Mouse (Mus musculus): ENCODE results near the gene Smug1.

Gene Smug1

DNA sequence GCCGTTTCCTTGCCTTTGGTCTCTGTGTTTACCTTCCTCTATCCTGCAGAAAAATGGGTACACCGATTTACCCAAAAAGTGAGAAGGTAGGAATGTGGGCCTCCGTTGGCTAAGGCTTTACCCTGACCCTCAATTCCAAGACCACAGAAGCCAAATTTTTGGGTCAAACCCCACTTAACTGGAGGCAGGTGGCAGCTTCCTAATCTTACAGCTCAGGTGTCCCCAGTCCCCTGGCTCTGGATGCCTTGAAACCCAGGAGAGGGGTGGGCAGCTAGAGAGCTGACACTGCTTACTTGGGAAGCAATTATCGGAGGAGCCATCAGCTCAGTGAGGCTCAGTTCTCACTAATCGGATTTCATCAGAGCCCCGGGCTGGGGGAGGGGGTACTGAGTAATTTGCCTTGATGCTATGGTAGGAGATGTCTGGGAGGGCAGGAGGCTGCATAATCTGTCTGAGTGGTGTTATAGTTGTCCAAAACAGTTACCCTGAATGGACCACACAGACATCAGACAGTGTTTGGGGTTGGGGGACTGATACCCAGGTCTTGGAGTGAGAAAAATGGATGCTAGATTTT lies at the start of gene Smug1:
Gene Smug1 (minus strand): TSS at position 51 of the 574 bp plus-strand sequence.
- DNase-seq: no peak

DNA sequence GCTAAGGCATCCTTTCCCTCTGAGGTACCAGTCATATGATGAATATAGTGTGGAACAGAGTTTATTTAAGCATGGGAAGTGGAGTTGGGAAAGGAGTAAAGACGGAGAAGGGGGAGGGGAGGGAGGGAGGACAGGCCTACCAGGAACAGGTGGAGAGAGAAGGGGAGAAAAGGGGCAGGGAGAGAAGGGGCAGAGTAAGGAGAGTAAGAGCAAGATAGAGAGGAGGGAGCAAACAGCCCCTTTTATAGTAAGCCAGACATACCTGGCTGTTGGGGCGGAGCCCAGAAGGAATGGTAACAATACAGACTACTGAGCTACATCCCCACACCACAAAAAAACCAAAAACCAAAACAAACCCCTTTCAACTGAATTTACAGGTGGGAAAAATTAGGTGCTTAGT lies 49.2 kb upstream of the Smug1 start:
- DNase-seq: no peak

DNA sequence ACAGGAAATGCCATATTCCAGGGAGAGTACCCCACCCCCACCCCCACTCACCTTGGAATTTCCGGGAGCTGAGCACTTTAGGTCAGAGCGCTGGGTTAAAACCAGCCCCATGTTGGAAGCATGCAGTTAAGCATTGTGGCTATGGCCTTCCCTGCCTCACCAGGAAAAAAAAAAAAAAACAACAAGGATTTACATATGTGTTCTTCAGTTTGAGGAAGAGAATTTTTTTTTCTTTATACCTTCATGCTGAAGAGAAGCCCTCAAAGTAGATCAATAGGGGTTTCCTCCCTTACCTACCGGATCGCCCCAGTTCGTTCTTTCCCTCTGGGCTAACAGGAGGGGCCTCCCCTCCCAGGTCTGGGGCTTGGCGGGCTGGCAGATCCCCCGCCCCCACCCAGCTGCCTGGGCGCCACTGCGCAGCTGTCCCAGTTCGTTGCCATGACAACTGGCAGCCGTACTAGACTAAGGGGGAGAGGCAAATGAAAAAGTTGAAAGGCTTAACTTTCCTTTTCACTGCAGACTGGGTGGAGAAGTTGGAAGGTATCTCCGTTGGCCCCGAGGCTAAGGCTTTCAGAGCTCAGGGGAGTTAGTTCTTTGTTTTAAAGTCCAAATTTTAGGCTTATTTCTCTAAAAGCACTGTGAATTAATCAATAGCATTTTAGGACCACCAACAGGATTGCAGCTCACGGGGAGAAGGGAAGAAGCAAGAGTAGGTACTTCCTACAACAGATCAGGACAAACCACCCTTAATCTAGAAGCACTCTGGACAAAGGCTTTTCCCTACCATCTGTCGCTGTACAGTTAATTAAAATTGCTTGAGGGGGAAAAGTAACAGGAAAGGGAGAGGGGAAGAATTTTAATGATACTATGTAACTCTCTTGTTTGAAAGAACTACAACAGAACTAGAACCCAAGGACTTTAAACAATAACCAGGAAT lies 48.3 kb upstream of the Smug1 start:
- peak; percentile 87 for DNase-seq

DNA sequence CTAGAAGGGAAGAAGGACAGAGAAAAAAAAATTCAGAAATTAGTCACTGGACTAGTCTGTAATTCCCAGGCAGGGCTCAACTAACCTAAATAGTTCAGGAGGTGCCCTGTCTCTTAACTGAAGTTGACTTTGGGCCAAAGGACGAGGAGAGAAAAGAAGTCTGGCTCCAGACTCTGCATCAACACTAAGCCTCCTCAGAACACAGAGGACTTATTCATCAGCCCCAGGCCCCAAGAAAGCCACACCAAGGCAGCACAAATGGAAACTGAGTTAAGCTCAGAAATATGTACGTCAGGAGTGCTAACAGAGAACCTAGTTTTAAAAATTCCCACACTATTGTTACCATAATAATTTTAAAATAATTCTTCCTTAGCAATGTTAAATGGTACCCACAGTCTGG lies 47.3 kb upstream of the Smug1 start:
- DNase-seq: no peak

DNA sequence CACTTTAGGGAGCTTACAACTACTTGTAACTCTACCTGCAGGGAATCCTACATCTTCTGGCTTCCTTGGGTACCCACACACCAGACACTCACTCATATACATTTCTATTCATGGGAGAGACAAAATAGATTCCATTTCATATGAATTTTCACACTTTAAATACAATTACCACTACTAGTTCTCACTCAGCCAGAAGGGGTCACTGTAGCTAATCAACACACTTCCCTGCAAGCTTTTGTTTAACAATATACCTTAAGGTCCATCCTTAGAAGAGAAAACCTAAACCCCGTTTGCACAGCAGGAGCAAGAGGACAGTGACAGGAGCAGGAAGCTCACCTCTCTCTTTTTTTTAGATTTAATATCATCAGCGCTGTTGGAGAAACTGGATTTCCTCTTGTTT lies 38.3 kb upstream of the Smug1 start:
- no peak for DNase-seq

DNA sequence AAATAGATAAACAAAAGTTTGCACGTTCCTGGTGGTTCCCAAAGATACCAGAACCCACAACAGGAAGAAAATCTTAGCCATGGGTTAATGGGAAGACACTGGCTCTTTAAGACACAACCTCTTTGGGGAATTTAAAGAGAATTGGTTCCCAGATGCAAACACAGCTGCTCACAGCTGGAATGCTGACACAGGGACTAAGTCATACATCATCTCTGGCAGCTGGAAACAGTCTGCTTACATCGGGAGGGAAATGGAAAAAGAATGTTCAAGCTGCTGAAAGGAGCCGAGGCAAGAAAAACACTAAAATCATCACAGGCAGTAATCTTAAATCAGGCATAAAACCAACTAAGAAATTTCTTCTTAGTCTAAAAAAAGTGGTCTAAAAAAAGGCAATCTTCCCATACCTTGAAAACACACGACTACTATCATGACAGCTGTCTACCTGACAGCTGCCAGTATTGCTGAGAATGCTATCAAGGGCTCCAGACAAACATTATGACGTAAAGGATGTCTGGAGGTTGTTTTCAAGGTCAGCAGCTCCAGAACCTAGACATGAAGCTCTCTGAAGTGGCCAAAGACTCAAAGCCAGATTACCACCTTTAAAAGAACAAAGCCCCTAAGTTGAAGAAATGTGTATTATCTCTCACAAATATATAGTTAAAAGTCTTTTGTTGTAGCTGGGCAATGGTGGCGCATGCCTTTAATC lies 35.3 kb upstream of the Smug1 start:
- DNase-seq: peak; percentile 60

DNA sequence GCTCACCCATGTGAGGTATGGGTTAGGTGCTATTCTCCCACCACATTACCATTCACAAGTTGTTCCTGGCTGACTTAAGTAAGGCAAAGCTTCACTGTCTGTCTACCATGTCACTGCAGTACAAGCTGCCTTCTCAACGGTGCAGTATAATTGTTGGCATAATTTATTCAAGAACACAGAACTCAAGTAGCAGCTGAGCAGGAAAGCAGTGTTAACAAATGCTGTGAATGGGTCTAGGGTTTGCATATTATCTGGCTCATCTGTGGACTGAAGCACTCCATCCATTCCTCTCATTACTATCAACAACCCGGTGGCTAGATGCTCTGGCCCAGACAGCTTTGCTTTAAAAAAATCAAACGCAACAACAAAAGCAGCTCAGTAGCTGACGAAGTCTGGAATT lies 30.9 kb upstream of the Smug1 start:
- no peak for DNase-seq

DNA sequence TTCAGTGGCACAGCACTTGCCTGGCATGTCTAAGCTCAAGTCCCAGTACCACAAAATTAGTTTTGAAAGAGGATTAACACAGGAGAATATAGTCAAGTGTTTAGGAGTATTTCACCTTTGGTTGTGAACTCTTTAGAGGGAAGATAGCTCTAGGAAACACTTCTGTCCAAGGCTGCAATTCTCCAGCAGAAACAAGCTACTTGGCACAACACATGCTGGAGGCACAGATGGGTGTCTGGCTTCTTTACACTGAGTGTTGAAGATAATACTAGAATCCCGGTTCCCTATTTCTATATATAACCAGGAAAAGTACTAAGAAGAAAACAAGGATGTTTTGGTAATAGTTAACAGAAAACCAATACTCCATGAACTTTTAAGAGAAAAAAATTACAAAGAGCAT lies 29.9 kb upstream of the Smug1 start:
- no peak for DNase-seq

DNA sequence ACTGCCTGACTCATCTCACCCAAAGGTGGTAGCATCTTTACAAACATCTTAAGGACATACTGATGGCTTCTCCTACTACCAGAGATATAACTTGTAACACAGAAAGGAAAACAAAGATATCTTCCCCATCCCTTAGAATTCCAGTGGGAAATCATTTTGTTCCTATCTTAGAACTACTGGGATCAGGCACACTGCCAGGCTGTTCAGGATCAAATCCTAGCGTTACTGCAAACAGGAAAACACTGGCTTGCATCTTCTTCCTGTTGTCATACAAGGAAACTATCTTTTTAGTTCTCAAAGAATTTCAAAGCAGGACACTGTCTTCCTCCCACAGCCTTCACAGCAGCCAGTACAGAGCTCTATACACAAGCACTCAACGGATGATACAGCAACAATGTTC lies 26.7 kb upstream of the Smug1 start:
- DNase-seq: peak; percentile 71

GRCm38 (mm10) chr15:103190531-103191462 lies 23.9 kb upstream of the Smug1 start:
- no peak for DNase-seq

GRCm38 (mm10) chr15:103190083-103190482 lies 23.2 kb upstream of the Smug1 start:
- no peak for DNase-seq

- DNase-seq: no peak
Observed at GRCm38 (mm10) chr15:103187803-103188202, 20.9 kb upstream of the Smug1 start.

DNA sequence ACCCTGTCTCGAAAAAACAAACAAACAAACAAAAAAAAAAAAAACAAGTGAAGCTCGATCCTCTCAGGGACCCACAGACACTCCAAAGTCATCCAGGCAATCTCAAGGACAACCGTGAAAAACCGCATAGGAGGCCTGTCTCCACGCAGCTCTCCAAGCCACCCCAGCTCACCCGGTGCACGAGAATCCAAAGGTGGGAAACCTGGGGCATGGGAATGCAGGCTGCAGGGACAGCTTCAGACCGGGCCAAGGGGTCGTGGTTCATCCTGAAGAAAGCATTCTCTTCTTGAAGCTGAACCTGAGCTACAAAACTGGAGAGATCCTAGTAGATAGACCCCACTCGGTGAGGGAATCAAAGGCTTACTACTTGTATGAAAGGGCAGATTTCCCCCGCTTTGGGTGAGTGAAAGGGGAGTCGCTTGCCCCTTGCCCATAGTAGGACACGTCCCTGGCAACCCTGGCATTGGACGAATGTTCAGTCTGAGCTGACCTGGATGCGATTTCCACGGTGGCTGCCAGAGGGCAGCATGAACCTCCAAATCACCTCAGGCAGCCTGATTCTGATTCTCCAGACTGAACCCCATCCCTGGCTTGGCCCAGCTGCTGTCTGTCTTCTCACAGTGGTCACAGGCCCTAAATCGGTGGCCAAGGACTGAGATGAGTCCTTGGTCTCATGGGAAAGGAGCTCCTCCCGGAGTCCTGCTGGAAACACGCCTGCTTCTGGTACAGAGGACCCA lies 18.7 kb upstream of the Smug1 start:
- DNase-seq: peak; percentile 62

DNA sequence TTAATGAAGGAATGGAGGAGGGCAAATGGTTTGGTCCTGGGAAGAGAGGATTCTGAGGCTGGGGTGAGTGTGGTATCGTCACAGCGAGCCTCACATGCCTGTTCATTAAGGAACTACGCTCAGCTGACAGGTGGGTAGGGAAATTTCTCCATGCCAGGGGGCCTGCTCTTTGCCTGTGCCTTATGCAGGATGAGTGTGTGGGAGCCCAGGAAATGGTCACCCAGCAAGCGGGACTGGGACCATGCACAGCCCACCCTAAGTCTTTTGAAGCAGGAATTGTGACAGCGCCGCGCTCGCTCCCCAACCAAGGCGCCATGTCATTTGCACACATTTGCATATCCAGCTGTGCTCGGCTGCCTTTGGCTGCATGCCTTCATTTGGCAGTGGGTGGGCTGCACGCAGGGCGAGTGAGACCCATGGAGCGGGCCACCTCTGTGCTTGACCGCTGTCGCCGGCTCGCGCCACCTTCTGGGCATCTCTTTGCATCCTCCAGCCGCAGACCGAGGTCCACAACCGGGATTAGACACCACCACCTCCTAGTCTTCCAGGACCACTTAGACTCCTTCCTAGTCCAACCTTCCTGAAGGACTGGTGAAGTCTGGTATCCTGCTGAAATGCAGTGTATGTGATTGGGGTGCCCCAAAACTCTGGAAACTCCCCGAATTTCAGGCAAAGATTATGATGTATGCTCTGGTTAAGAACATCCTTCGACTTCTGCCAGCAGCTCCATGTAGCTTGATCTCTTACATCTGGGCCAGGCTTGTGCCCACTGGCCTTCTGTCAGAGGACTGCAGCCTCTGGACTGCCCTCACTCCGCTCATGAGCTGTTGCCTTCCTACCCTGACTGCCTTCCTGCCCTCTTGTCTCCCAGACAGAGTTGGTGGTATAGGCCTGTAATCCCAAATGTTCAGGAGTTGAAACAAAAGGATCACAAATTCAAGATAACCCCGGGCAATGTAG lies 17.0 kb upstream of the Smug1 start:
- DNase-seq: no peak

- DNase-seq: peak; percentile 60
Observed at GRCm38 (mm10) chr15:103183135-103183534, 16.2 kb upstream of the Smug1 start.

DNA sequence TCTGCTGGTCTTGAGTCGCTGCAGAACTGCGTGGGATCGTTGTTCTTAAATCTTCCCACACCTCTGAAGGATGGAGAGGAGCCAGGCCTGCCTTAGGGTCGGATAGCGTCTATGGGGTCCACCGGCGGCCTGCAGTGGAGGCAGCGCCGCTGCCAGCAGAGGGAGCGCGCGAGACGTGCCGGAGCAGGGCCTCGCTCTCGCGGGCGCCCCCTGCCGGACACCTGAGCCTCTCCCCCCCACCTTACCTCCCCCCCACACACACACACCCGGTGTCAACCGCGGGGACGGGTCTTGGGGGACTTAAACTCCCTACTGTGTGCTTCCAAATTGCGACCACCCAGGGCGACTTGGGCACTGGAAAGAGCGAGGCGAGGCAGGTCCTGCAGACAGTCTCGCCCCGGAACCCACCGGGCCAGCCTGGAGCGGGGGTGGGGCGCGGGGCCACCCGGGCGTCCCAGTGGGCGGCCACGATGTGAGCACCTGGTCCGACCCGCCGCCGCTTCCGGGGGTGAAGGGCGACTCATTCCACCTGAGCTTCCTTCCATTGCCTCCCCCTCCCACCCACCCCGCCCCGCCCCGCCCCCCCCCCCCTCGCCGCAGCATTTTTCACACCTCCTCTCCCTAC lies 15.4 kb upstream of the Smug1 start:
- peak; percentile 76 for DNase-seq

DNA sequence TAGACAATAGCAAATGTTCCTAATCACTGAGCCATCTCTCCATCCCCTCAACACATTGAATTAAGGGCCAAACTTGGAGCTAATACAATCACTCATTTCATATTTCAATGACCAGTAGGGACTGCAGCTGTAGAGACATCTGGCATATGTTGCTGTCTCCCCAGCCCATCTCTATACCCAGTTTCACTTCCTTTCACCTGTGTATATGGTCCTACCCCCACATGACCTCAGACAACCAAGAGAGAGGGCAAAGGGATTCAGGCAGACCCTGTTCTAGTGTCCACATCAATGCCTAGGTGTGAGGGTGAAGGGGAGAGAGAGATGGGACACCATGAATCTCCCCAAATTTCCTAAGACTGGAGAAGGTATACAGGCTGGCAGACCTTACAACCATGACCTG lies 13.5 kb upstream of the Smug1 start:
- no peak for DNase-seq

DNA sequence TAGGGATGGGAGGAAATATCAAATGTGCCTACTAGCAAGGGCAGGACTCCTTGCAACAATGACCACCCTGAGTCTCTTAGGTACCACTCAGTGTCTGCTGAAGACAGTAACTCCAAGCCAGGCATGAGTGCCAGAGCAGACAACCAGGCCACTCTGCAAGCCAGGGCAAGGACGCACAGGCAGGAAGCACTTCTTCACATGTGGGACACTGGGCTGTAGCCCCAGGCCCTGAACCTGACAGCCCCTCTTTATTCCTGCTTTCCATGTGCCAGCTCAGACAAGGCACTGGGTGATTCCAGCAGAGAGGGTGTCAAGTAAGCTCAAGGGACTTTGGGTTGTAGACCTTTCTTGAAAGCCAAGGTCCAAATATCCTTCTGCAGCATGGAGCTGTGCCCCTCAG lies 11.9 kb upstream of the Smug1 start:
- no peak for DNase-seq

DNA sequence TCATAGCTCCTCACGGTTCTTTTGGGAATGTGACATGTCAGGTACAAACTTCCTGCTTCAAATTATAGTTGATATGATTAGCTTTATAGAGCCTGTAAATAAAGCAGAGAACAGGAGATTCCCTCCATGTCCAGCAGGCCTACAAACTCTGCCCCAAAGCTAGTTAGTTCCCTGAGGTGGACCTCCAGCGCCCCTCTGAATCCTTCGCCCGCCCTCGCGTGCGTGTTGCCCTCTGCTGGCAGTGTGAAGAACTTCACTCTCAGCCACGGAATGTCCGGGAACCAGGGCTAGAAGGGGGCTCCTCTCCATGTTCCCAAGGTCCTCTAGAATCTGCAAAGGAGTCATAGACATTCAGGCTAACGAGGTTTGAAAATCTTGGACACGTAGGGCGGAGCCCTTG lies 11.2 kb upstream of the Smug1 start:
- no peak for DNase-seq

DNA sequence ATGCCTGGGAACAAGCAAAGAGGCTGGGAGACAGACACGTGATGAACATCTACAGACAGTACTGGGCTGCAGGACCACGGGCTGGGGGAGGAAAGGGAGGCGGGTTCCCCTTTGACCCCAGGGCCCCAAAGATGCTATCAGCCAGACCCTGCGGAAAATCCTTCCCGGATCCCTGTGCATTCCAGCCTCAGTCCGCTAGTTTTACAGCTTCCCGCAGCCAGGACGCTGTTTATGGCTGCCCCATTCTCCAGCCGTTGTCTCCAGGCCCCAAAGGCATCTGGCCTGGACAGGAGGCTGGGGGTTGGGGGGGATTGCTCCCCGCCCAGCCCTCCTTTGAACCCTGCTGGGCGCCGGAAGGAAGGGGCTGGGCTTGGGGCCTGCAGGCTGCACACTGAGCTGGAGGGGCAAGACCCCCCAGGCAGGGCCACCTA lies 10.7 kb upstream of the Smug1 start:
- no peak for DNase-seq
